Mouse (Mus musculus) neural tube, embryonic 10.5 days (tissue): ENCODE data around the gene Gm572.

Experiments
- DNase-seq: peaks from one replicate; pipeline ENCODE4 v3.0.0-alpha.2; 2017; ENCODE audit warnings: low spot score; ENCODE audit errors: extremely low spot score

Gene Gm572

GRCm38 (mm10) chr4:148643291-148644156, at the start of gene Gm572:
TSS of gene Gm572 (plus strand) at chr4:148643317.
- no peak for DNase-seq

DNA sequence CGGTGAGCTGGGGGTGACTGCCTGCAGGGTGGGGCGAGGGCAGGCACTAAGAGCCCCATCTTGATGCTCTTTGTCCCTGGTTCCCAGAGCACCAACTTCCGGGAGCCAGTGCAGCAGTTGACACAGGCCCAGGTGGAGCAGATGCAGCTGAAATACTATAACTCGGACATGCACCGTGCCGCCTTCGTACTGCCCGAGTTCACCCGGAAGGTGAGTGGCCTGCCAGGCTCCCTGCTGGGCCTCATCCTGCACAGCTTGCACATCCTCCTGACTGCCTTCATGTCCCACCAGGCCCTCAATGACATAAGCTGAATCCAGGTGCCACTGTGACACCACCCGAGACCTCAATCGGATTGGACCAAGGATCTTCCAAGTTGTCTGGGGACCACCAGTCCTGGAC, 49.1 kb upstream of the Gm572 start:
- DNase-seq, result no peak

- no peak for DNase-seq
These were observed 47.2 kb upstream of the Gm572 start for GRCm38 (mm10) chr4:148595916-148596315.

- no peak for DNase-seq
These were observed 46.4 kb upstream of the Gm572 start for GRCm38 (mm10) chr4:148596731-148597130.

GRCm38 (mm10) chr4:148598826-148599225, 44.3 kb upstream of the Gm572 start:
- no peak for DNase-seq

GRCm38 (mm10) chr4:148600316-148600715, 42.8 kb upstream of the Gm572 start:
- DNase-seq, result no peak

DNA sequence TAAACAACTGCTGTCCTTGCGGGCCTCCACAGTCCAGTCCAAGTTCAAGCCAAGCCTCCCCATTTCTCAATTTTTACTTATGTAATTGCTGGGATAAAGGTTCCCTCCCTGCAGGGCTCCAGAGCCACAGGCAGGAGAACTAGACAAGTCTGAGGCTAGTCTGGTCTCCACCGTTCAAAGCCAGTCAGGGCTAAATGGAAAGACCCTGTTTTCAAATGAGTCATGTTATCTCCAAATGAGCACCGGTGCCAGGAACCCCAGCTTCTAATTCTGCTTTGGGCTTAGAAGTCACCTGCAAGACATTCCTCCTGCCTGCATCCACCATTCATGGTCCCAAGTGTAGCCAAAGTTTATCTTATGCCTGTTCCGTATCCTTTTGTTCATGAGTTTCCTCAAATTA, 41.2 kb upstream of the Gm572 start:
- no peak for DNase-seq

DNA sequence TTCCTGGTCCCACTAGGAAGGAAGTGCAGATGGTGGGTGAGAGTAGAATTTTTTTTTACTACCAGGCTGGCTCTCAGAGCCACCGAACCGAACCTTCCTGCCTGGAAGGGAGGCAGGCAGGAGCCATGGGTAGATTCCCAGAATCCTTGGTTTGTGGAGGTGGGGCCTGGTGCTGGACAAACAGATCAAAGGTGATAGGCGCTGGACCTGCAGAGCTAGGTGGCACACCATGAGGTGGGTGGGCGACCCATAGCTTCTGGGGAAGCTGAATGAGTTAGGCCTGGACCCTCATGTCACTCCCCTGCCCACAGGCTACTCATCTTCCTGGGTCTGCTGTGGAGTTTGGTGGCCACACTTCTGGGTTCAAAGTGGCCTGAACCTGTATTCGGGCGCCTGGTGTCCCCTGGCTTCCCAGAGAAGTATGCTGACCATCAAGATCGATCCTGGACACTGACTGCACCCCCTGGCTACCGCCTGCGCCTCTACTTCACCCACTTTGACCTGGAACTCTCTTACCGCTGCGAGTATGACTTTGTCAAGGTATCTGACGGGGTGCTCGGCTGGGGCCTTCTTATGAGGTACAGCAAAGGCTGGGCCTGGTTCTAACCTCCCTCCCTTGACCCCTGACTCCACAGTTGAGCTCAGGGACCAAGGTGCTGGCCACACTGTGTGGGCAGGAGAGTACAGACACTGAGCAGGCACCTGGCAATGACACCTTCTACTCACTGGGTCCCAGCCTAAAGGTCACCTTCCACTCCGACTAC, 40.6 kb upstream of the Gm572 start, which contains the start of gene Masp2:
Masp2 (plus strand) TSS at position 198 of the 764 bp plus-strand sequence.
- no peak for DNase-seq

DNA sequence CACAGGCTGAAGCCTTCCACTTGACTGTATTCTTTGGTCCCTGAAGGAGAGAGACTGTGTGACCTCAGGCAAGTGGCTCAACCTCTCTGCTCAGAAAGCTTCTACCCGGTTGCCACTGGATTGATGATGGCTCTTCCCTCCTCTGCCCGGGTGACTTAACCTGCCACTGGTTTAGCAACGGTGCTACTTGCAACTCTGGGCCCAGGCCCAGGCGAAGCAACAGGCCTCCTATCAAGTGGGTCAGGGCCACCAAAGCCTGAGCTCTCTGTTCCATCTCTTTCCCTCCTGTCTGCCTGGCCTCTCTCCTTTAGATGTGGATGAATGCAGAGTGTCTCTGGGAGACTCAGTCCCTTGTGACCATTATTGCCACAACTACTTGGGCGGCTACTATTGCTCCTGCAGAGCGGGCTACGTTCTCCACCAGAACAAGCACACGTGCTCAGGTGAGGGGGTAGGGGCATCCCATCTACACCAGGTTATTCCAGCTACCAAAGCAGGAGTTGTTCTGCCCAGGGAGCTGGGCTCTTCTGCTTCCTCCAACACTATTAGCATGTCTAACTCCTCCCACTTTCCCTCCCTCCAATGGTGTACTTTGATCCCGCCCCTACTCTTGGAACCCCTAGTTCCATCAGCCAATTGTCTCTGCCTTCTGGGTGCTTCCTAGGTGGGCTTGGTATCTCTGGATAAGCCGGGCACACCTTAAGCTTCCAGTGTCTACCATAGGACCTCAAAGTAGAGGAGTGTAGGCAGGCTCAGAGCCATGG, 39.6 kb upstream of the Gm572 start:
- no peak for DNase-seq

DNA sequence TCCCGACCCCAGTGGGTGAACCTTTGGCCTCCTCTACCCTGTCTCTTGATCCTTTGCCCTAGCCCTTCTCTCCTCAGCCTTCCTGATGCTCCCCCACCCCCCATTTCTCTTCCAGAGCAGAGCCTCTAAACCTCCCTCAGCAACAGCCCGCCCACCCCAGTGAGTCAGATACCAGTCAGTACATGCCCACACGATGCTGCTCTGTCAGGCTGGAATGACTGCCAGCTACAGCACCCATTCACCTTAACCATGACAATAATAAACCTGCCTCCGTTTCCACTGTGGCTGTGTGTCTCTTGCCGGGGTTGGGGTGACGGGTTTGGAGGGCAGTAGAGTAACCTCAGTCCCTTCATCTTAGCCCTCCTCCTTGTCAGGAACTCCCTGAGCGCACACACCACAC, 39.0 kb upstream of the Gm572 start:
- DNase-seq, result no peak

- DNase-seq, result peak; percentile 64
These were observed 38.5 kb upstream of the Gm572 start for GRCm38 (mm10) chr4:148604541-148605165.

- peak; percentile 48 for DNase-seq
These were observed 35.4 kb upstream of the Gm572 start for GRCm38 (mm10) chr4:148607758-148608157.

- no peak for DNase-seq
These were observed 33.3 kb upstream of the Gm572 start for GRCm38 (mm10) chr4:148609805-148610204.

DNA sequence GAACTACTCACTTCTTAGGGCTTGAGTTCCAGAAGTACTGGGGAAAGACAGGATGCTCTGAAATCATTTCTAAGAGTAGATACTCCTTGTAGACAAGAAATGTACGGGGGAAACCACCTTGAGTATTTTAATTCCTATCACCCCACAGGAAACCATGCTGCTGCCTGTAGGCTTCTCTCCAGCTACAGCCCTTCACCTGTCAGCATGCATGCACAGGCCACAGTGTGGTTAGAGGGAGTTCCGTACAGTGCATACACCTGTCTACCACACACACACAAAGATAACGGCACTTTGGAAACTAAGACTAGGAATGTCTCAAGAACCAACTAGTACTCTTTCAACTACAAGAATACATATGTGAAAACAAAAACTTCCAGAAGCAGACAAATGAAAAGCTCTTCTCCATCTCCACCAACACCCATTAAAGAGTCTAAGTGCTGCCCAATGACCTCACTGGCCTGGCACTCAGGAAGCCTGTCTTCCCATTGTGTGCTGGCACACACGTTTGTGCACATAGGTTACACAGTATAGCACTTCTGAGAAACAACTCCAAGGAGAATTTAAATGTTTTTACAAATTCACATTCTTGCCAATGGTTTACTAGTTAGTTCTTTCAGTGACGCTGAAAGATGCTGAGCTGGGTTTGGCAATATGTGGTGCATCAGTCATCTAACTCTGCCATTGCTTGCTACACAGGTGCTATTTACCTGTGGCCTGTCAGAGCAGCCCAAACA, 32.3 kb upstream of the Gm572 start:
- no peak for DNase-seq

- DNase-seq, result no peak
These were observed 30.6 kb upstream of the Gm572 start for GRCm38 (mm10) chr4:148612557-148612956.

GRCm38 (mm10) chr4:148613738-148614137, 29.4 kb upstream of the Gm572 start:
- no peak for DNase-seq

DNA sequence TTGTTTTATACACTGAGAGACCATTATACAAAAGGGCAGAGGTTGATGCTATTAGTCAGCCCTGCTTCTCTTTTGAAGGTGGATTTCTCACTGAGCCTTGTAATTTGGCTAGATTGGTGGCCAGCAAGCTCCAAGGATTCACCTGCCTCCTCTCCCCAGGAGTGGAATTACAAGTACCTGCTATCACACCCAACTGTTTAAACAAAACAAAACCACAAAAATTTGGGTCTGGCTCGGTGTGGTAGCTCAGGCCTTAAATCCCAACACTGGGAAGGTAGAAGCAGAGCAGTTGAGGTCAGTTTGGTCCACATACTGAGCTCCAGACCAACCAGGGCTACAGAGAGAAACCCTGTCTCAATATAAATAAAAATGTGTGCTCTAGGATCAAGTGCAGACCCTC, 23.3 kb upstream of the Gm572 start:
- no peak for DNase-seq

- no peak for DNase-seq
These were observed 22.4 kb upstream of the Gm572 start for GRCm38 (mm10) chr4:148620718-148621117.

DNA sequence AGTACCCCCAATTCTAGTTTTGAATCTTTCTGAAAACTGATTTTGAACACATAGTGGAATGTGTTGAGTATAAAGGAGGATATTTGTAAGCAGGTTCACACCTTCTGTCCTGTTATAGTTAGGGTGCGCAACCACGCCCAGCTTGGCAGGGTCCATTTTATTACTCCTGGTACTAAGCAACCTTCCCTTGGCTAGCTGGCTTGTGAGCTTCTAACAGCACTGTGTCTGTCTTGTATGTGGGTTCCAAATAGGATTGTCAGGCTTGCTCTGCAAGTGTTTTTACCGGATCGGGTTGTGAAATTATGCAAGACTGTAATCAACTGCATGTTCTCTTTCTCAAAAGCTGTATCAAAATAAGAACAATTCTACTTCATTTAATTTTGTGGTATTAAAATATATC, 20.6 kb upstream of the Gm572 start:
- DNase-seq, result no peak

DNA sequence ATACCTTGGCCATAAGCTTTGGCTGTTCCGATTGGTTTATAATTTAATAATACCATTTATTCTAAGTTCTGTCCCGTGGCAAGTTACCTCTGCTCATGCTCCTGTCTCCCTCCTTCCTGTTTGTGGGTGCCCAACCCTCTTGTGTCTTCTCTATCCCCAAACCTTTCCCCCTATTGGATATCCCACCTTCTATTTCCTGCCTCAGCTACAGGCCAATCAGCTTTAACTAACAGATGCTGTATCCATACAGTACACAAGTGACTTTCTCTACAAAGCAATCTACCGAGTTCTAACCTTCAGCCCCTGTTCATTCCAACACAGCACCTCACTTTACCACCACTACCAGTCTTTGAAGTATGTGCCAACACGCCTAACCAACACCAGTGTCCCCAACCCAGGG, 19.5 kb upstream of the Gm572 start:
- no peak for DNase-seq

- DNase-seq, result no peak
These were observed 18.1 kb upstream of the Gm572 start for GRCm38 (mm10) chr4:148625010-148625409.
